Mouse (Mus musculus) spleen, adult 12 weeks (tissue): Measurements from ENCODE around the gene Golph3.
A peak's percentile ranks its signal among the peaks of the same experiment; 100 is the strongest.
"Not testable (repeated sequence)": the region's sequence is repeated elsewhere in the genome, so short reads cannot be mapped to it uniquely, and the experiment has no call there.

ENCODE experiments used
- DNase-seq: peaks from one replicate; pipeline ENCODE4 v3.0.0; 2022; ENCODE audit warnings: low spot score

The Golph3 gene

DNA sequence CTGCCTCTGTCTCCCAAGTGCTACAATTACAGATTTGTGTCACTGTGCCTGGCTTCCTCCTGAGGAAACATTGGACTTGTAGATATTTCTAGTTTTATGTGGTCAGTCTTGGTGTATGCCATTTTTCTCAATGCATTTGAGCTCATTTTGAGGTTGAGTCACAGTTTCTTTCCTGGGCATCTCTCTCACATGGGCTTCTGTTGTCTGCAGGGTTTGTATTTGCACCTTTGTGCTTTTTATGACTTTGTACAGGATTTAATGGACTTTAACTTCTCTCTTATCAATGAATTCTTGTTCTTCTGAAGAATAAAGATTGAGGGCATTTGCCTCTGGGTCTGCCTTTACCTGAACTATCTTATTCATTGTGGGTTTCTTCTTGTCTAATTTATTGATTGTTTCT lies 36.2 kb downstream of the Golph3 start:
- no peak for DNase-seq

DNA sequence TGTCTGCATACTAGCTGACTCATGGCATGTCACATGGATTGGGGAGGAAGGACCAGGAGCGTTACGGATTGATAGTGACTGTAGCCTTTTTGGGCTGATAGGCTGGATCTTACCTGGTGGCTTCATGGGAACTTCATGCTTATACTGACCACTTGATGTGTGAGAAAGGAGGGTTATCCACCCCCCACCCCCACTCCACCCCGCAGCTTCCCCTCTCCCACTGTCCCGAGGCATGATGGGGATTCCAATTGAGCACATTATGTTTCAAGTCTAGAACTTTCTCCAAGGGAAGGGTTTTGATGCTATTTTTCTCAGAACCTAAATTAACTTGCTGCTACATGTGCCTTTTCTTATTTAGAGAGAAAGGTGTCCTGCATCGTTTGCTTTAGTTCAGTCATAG lies 37.1 kb downstream of the Golph3 start:
- DNase-seq, result no peak

DNA sequence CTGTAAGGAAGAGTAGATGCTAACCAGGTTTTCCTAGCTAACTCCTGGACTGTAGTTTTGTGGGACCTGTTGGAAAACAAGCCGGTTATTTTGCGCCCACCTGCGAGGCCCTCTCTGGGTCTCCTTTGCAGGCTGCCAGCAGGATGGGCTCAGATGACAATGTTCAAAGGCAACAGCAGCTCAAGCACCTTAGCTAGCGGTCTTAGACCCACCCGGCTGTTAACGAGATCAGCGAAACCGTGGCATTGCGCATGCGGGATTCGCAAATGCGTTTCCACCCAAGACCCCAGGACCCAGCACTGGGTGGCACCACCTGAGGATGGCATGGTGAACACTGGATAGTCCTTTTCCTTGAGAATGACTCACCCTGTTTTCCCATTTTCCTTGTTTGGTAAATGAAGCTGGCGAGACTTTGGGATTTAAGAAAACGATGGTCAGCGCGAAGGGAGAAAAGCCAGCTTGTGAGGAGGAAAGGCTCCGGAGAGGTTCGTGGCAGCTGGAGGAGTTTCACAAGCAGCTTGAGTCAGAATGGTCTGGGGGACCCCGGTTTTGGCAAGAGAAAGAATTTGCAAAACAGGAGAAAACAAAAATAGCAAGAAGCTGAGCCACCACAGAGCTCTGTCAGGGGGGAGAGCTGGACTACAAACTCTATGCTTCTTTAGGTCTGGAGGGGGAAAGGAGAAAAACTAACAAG lies 39.4 kb downstream of the Golph3 start:
- DNase-seq, result no peak

DNA sequence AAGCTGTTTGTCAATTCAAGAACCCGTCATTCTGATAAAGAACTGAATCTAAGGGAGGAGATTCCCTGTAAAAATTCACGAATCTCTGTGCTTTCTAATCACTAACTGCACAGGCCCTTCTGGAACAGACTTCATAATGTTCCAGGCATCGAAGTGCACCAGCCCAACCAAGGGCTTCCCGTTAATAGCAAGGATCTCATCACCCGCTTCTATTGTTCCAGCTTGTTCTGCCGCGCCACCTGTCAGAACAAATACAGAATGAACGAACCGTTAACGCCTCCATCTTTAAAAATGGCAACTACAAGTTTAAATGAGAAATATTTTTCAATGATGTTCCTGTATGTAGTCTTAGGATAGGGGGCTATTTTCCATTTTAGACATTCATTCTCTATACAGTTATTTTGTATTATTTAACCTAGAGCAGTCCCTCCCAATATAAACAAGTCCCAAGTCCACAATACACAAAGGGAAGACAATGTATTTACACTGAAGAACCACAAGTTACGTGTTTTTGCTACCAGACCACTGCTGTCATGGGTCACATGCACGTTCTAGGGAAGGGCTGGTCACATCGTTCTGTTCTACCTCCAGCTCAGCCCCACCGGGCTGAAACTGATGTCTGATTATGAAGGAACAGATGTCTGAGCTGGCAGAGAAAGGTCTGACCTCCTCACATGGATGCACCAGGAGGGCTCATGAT lies 40.9 kb downstream of the Golph3 start:
- no peak for DNase-seq

DNA sequence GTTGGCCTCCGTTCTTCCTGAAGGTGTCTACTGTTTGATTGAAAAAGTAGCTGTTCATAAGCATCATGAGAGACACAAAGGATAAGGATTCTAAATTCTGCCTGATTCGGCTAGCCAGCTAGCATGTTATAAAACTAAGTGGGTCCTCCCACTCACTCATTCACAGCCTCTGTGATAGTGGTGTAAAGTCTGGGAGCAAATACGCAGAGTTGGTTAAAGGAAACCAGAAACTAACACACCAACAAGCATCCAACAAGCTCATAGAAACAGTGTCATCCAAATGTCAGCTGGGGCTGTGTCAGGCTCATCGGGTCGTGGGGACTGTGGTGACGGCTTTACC lies 41.4 kb downstream of the Golph3 start:
- no peak for DNase-seq

DNA sequence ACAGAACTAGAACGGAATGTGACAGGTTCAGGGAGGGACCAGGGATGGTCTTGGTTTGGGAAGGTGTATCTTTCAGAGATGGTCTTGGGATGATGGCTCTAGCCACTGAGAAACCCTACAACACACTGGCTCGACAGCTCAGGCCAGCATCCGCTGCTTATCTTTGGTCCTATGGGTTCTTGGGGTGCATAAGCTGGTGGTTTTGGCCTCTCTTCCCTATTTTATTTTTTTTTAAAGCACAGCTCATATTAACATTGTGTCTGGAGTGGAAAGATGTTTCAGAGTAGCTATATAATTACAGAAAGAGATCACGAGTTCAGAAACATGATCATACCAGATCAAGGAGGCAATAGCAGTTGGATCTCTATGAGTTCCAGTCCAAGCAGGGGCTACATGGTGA lies 42.8 kb downstream of the Golph3 start:
- no peak for DNase-seq

DNA sequence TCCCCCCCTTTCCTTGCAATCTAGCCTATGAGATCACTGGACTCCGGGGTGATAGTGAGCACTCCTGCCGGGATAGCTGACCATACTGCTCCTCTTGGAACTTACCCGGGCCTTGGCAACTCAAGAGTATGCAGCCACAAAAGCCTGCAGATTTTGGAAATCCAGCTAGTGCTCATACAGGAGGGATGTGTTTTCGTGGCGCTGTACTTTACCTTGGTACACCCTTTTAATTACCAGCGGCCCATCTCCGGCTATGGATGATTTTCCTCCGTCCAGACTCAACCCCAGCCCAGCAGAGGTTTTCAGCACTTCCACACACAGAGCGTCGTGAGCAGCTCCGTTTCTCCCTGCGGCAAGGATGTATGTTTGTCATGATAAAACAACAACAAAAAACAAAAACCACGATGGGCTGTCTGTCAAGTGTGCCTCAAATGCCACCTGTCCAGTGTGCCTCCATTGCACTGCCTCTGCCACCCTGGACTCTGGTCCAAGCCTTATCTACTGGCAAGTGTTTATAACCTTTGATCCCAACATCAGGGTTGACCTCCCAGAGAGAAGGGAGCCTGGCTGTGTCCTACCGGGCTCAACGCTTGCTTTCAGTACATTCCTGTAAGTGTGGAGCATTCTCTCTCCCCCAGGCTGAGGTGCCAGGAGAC lies 44.3 kb downstream of the Golph3 start:
- no peak for DNase-seq

DNA sequence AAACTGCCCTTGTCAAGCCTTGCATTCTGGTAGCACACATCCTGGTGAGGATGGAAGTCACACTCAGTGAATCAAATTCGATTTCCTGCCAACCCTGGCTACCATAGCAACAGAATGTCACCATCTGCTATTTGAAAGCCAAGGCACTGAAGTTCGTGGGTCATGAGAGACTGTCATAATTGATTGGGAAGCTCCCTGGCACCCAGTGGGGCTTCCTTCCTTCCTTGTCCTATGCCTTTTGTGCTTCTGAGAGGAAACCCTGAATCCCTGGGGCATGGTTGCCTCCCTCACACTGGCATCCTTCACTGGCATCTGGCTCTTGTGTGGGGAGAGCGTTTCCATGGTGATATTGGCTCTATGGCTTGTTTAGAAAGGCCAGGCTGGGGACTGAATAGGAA lies 44.8 kb downstream of the Golph3 start:
- DNase-seq, result no peak

DNA sequence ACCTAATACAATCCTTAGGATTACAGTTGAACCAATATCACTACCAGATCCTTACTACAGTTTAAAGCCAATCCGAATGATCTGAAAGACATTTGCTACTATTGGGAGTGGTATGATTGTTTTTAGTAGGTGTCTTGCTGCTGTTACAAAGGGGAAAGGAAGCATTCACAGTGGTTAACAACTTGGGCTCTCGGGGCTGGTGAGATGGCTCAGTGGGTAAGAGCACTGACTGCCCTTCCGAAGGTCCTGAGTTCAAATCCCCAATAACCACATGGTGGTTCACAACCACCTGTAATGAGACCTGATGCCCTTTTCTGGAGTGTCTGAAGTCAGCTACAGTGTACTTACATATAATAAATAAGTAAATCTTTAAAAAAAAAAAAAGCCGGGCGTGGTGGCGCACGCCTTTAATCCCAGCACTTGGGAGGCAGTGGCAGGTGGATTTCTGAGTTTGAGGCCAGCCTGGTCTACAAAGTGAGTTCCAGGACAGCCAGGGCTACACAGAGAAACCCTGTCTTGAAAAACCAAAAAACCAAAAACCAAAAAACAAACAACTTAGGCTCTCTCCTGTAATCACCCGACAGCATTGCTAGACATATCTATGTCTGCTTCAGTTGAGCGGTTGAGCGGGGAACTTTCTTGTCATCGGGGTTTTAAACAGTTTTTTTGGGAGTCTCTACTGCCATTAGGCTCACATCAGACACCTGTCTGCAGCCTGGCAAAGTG lies 45.5 kb downstream of the Golph3 start:
- not testable (repeated sequence) for DNase-seq

DNA sequence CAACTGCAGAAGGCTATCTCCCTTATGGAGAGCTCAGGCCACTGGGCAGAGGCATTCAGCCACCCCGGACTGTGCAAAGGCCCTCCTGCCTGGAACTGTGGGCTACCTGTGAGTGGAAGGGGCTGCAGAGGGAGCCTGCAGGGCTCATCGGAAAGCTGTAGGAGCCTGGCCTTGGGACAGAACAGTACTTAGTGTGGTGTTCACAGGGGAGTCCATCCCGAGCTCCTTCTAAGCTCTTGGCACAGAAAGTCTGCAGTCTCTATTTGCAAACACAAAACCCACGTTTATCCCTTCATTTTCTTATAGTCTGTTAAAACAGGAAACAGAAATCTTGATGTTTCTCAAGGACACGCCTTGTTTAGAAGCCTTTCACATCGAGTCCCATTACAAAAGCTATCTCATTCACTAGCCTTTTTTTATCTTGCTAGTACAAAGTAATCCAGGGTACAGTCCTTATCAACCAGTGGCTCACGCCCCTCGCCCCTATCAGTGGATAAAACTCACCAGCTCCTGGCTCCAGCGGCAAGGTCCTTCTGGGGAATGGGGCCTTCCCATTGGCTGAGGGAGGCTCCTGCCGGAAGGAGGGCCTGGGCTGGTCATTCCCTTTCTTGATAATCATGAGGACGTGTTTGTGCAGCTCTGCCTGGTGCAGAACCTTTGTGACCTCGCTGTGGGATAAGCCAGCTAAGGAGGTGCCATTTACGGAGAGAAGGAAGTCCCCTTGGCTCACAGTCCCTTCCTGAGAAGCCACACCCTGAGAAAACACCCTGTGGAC lies 46.2 kb downstream of the Golph3 start:
- DNase-seq, result no peak

DNA sequence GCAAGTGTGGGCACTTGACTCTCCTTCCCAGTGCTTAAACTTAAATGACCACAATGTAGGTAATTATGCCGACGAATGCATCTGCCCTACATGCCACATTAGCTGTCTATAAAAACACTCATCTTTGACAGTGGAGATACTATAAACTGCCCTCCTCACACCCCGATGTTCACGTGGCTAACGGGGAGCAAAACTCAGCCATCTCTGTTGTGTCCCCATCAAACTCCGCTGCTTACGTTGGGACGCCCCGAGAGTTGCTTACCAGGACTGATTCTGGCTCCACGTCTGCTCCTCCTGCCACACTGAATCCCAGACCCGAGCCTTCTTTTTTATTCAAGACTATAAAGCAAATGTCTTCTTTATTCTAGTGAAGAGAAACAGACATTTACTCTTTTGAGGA lies 47.1 kb downstream of the Golph3 start:
- DNase-seq, result no peak

DNA sequence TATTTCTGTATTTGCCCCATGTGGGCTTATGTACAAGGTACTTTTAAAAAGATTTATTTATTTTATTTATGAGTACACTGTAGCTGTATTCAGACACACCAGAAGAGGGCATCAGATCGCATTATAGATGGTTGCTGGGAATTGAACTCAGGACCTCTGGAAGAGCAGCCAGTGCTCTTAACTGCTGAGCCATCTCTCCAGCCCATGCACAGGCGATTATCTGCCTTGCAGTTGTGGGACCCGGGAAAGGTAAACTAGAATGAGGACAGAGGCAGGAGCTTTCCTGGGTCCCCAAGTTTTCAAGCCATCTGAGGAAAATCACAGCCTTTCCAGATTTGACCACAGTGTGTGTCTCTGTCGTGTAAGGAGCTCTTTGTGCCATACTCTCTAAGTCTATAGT lies 47.6 kb downstream of the Golph3 start:
- no peak for DNase-seq

DNA sequence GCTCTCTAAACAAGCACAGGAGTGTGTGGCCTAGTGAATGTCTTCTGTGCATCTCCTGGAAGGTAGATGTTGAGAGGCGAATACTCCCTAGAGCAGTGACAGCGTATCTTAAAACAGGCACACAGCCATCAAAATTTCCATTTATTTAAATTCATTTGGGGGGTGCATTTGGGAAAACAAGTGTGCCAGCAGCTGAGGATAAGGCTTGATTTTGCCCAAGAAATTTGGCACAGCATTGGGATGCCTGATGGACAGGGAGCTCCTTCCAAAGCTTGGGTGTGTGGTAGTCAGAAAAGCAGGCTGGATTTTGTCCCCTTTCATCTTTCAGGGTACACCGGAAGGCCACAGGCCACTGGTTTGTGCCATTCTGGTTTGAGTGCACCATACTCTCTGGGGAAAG lies 48.8 kb downstream of the Golph3 start:
- DNase-seq, result no peak

DNA sequence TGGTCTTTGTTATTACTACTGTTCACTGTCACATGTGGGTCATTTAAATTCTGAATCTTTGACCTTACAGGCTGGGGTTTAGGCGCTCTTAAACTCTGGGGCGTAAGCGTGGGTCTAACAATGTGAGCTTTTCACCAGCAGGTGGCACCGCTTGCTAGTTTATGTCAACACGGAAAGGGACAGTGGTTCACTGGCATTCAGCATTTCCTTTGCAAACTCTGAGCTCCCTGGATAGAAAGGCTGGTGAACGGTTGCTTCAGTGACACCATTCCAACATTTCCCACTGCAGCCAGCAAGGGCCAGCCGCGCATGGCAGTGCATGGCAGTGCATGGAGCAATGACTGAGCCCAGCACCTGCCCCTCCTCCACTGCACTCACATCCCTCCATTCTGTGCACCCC lies 49.9 kb downstream of the Golph3 start:
- DNase-seq, result no peak

DNA sequence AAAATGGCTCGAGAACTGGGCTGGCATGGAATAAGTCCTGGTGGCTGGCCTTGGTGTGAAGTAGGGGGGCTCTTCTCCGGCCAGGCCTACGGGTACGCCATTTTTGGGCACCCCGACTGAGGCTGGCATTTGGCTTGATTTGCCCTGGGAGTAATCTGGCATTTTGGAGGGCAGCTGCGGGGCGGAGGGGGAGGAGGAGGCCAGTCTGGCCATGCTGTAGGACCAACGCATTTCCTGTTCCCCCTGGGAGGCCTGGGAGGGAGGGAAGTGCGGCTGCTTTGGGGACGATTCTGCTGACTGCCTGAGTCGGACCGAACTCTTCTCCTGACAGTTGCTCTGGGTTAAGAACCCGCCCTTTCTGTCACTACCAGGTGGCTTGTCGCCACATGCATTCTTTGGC lies 52.2 kb downstream of the Golph3 start:
- DNase-seq, result no peak

DNA sequence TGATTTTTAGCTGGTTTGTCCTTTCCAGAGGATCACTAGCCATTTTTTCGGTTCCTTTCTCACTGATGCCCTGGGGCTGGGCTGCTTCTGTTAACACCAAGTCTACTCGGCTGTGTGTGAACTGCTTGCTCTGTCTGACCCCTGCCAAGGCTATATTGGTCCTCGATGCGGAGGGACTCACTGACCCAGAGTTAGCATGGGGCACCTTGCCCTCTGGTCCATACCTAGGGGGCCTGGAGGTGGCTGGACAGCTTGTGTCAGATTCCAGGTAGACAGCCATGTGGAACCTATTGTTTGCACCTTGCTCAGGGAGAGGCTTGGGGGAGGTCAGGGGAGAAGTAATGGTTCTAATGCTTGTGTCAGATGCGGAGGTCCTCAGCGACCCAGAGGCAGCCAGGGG lies 52.7 kb downstream of the Golph3 start:
- no peak for DNase-seq

DNA sequence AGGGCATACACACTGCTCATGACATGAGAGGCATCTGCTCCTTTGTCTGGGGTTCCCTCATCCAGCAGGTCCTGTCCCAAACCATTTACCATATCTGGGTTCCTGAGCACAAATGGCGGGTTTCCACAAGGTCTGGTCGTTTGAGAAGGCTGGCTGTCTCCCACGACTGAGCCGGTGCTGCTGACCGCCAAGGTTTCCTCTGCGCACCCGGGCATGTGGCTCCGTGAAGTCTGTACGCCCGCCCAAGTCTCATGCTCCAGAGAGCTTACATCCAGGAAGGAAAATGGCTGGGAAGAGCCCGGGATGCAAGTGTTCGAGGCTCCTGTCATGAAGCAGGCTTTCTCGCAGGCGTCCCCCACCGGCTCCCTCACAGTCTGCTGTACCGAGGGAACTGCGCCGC lies 53.7 kb downstream of the Golph3 start:
- DNase-seq, result no peak

DNA sequence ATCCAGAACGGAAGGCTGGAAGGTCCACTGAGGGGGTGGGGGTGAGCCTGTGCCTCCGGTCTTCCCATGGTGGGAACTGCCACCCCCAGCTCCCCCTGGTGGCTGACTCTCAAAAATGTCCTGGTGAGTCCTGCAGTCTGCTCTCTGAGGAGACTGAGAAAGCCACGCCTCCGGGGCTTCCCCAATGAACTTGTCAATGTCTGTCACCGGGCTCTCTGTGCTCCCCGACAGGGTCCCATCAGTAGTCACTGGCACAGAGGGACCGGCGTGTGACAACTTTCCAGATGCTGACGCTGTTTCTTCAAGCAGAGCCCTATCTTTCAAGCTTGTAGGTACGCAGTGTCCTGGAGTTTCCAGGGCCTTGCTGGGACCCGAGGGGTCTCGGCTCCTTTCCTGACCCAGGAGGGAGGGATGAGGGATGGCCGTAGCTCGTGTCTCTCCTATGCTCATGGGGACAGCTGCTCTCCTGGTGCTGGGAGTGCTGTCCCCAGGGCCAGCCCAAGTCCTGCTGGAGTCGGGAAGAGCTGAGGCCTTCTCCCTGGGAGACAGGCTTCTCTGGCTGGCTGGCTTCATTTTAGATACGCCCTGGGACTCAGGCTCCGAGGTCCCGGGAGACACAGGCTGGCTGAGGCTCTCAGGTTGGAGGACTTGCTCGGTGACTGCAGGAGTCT lies 54.5 kb downstream of the Golph3 start:
- DNase-seq, result peak; percentile 75

DNA sequence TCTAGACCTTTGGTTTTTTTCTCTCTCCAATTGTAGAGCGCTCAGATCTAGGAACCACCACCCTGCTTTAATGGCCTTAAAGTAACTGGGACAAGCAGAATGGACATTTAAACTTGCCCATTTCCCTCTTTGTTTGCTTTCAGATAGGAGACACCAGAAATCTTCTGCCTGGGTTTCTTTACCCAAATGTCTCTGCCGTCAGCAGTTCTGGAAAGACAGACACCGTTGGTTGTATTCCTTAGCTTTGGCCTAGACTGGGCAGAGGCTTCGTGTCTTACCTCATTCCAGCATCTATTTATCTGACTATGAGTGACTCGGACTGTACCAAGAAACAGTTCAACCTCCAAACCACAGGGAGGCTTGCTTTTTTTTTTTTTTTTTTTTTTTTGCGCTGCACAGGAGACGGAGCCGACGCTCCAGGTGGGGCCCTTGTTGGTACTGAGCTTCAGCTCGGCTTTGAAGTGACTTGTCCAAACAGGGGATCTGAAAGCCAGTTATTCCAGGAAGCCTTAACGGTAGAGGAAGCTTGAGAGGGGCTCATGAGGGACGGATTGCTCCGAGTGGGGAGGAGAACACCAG lies 55.3 kb downstream of the Golph3 start:
- no peak for DNase-seq

DNA sequence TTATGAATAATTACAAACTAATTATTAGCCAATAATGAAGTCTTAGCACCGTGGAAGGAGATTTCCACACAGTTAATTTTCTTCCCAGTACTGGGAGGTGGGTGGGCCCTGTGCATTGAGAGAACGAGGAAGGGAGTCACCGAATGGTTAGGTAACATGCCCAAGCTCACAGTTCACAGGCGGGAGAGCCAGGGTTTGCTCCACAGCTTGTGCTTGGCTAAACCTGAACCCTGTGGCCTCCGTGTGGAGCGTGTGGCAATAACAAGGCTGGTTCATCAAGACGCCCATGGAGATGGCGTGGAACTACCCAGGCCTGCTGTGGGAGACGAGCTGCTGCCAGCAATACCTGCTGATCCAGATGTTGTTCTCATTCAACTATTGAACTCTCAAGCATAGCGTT lies 56.5 kb downstream of the Golph3 start:
- no peak for DNase-seq

DNA sequence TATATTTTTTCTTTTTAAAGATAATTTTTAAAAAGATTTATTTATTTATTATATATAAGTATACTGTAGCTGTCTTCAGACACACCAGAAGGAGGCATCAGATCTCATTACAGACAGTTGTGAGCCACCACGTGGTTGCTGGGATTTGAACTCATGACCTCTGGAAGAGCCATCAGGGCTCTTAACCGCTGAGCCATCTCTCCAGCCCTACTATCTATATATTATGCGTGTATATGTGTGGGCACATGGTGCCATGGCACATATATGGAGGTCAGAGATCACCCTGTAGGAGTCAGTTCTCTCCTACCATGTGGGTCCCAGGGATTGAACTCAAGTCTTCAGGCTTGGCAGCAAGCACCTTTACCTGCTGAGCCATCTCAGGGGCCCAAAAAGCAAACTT lies 58.8 kb downstream of the Golph3 start:
- DNase-seq, result no peak
